Mouse (Mus musculus) natural killer cell, adult 2 months (primary cell): ENCODE data around the gene Tas2r105.

Experiments used
- DNase-seq, 2 experiments: peaks; one replicate each; pipeline ENCODE4 v3.0.0; 2022; ENCODE audit warnings: low spot score in 2 of 2

The Tas2r105 gene

GRCm38 (mm10) chr6:131687395-131687794, at the start of gene Tas2r105:
Gene Tas2r105 (minus strand): TSS chr6:131687495.
- DNase-seq = no peak

GRCm38 (mm10) chr6:131712803-131713202, 25.5 kb upstream of the Tas2r105 start:
- no peak for DNase-seq

GRCm38 (mm10) chr6:131689963-131690362, 2.7 kb upstream of the Tas2r105 start, which contains the start of gene Tas2r114:
Gene Tas2r114 (minus strand): TSS chr6:131690063.
- no peak for DNase-seq

- no peak for DNase-seq
These were observed 1.7 kb downstream of the Tas2r105 start, which contains the start of gene Tas2r104 for GRCm38 (mm10) chr6:131685644-131686043. Gene Tas2r104 (minus strand): TSS chr6:131685744.

GRCm38 (mm10) chr6:131678786-131679185, 8.5 kb downstream of the Tas2r105 start, which contains the start of gene Tas2r106:
Gene Tas2r106 (minus strand): TSS chr6:131678886.
- DNase-seq = no peak

- no peak for DNase-seq
These were observed 27.2 kb downstream of the Tas2r105 start, which contains the start of gene Tas2r107 for GRCm38 (mm10) chr6:131660049-131660448. Gene Tas2r107 (minus strand): TSS chr6:131660149.
